Mouse (Mus musculus): Measurements from ENCODE around the gene Kdm5a.

Kdm5a gene

DNA sequence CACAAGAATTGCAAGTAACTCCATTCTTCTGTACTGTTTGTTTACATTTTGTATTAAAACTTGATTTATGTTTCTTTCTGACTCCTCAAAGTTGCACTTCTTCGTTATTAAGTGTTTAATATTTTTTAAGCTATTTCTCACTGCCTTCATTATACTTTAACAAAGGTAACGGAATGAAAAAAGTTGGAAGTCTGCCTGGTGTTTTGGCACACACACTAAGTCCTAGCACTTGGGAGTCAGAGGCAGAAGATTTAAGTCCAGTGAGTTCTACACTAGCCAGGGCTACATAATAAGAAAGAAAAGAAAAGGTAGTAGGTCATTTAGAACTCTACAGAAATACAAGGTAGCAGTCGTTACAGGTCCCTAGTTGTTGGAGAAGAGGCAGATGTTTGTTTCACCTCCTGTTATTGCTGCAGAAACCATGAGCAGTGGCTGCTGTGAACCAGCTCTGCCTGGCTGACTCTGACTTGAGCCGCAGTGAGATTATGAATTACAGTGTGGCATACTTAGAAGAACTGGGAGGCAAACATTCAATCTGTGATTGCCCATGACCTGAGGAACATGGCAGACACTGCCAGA, 78.3 kb downstream of the Kdm5a start:
- DNase-seq: peak; percentile 61

DNA sequence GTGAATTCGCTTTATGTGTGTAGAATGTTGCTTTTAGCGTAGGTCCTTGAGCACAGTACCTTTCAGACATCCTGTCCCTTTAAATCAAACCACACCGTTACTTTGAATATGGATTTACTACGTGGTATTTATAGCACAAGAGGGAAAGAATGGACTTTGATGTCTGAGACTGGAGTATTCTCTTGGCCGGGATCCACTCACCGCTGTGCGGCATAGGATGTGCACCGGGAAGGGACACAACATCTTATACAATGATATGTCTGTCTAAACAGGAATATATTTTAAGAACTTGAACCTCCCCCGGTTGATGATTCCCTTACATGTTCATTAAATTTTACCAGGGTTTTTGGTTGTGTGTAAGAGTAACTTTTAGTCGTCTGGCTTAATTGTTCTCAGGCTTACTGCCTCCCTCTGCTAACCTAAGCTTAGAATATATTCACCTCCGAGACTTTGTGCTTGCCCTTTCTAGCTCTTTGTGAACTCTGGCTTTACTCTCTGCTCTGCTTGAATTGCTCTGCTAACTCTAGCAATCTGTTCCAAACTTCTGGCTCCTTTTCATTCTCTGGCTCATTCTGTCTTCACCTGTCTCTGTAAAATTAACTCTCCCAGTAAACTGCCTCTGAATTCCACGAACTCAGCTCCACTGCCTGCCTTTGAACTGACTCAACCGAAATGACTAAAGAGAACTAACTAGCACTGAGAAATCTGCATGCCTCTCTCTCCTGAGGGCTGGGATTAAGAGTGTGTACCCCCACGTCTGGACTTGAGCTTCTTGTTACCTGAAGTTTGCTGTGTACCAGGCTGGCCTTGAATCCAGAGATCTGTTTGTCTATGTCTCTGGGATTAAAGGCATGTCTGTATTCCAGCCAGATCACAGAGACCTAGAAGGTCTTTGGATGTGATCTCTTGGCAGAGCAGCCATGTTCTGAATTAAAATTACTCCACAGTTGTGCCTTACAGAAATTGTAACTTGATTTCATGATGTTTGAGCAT, 79.7 kb downstream of the Kdm5a start:
- peak; percentile 56 for DNase-seq

DNA sequence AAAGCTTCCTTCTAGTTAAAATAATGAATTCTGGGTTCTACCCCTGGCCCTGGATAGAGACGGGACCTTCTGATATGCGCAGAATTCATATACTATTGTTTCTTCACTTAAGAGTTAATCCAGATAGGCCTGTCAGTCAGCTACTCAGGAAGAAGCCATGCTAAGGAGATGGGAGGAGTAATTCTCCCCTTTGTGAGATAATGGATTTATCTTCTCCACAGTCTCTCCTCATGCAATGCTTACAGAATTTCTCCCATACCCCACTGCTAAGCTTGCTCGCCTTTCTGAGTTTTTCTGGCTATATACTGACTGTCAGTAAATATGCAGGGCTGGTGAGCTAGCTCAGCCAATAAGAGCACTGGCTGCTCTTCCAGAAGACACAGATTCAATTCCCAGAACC, 86.3 kb downstream of the Kdm5a start:
- no peak for DNase-seq

DNA sequence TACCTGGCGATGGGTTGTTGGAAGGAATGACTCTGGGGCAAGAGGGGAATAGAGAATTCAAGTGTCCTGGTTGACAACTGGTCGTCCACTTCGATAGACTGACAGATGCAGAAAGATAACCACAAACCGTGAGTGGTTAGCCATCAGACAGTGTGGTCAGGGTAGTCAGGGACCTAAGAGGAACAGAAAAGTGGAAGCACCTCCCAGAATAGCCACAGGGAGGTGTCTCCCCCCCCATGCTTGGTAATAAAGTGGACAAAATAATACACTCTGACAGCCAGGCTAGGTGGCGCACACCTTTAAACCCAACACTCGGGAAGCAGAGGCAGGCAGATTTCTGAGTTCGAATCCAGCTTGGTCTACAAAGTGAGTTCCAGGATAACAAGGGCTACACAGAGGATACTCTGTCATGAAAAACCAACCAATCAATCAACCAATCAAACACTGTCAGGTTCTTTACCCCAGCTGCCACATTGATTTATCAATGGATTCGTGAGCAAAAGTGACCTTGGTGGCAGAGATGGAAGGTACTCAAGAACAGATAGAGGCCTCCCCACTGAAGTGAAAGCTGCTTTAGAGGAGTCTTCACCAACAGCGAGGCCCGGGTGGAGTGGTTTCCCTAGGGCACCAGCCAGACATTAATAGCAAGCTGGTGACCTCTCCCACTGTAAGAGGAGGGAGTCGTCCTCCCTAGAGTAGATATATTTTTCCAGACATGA, 88.6 kb downstream of the Kdm5a start:
- no peak for DNase-seq

DNA sequence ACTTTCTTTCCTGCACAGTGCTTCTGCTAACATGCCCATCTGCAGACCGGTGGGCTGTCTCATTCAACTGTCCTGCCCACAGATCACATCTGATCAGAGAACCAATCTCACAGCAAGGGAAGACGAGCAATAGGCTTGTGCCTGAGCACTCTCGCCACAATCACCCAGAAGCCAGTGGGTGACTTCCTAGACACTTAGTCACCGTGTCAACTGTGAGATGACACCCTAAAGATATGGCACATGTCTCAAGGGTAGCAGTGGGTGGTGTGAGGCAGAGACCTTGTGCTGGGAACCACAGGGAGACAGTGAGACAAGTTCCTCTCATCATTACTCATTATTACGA, 89.2 kb downstream of the Kdm5a start:
- no peak for DNase-seq

DNA sequence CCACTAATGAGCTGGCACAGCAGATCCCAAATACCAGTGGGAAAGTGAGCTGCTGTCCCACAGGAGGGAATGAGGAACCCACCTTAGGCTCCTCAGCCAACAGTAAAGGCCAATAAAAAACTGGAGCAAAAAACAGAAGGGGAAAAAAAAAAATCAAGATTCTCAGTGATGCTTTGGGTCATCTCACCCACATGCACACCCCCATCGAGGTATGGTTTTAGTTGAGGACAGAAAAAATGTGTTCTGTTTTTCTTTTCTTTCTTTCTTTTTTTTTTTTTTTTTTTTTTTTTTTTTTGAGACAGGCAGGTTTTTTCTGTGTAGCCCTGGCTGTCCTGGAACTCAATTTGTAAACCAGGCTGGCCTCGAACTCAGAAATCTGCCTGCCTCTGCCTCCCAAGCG, 89.6 kb downstream of the Kdm5a start:
- DNase-seq: no peak

DNA sequence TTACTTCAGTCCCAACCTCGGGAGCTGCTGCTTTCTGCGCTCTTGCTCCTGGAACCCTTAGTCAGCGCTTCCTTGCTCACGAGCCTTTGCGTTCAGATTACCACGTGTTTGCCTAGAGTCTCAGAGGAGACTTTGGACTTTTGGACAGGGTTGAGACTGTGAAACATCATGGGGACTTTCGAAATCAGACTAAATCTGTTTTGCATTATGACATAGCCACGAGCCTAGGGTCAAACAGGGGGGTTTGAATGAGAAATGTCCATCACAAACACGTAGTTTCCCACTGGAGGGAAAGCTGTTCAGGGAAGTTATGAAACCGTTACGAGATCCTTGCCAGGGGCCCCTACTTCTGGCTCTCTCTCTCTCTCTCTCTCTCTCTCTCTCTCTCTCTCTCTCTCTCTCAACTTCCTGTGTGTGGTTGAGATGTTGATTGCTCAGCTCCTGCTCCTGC, 90.7 kb downstream of the Kdm5a start:
- DNase-seq: peak; percentile 71

DNA sequence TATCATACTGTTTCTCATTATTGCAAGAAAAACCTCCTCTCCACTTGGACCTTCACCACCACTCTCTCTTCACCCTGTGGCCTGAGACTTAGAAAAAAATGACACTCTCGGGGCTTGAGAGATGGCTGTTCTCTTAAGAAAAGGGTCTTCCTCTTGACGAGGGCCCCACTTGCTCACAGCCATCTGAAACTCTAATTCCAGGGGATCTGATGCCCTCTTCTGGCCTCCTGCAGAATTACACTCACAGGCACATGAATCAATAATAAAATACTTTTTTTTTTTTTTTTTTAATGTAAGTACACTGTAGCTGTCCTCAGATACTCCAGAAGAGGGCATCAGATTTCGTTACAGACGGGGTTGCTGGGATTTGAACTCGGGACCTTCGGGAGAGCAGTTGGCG, 93.2 kb downstream of the Kdm5a start:
- DNase-seq: no peak

DNA sequence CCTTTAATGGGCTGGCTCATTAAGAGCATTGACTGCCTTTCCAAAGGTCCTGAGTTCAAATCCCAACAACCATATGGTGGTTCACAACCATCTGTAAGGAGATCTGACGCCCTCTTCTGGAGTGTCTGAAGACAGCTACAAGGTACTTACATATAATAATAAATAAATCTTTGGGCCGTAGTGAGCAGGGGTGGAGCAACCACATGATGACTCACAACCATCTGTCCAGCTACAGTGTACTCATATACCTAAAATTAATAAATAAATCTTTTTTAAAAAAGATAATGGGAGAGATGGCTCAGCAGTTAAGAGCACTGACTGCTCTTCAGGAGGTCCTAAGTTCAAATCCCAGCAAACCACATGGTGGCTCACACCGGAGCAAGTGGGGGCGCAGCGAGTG, 93.8 kb downstream of the Kdm5a start:
- no peak for DNase-seq

DNA sequence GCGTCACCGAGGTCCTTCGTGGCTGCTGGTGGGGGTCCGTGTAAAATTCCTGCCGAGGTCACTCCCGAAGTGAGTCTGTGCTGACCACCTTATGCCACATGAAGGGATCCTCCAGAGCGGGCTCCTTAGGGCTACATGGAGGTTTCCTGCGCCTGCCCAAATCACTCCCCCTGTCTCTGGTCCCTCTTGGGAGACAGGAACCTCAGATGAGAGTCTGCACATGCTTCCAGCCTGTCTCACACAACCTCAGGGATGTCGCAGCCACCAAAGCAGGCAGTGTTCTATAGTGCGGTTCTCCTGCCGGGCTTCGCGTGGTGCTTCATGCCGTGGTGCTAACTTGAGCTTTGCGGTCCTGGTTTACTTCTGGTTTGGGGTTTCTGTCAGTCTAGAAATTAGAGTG, 97.3 kb downstream of the Kdm5a start:
- DNase-seq: no peak

DNA sequence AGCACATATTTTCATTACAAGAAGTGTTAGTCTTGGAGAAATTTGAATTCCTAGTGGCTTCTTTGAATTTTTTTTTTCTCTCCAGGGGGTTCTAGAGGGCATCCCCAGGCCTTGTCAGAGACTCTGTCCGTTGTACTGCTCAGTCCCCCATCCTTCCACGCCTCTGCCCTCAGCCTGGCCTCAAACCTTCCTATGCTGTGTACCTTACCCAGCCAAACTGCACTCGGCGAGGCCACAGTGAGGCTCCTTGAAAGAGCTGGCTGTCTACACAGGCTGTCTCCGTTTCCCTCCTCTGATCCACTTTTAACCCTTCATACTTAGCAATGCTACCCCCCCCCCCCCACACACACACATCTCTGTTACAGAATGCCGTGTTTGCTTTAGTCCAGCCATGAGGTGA, 98.3 kb downstream of the Kdm5a start:
- no peak for DNase-seq

DNA sequence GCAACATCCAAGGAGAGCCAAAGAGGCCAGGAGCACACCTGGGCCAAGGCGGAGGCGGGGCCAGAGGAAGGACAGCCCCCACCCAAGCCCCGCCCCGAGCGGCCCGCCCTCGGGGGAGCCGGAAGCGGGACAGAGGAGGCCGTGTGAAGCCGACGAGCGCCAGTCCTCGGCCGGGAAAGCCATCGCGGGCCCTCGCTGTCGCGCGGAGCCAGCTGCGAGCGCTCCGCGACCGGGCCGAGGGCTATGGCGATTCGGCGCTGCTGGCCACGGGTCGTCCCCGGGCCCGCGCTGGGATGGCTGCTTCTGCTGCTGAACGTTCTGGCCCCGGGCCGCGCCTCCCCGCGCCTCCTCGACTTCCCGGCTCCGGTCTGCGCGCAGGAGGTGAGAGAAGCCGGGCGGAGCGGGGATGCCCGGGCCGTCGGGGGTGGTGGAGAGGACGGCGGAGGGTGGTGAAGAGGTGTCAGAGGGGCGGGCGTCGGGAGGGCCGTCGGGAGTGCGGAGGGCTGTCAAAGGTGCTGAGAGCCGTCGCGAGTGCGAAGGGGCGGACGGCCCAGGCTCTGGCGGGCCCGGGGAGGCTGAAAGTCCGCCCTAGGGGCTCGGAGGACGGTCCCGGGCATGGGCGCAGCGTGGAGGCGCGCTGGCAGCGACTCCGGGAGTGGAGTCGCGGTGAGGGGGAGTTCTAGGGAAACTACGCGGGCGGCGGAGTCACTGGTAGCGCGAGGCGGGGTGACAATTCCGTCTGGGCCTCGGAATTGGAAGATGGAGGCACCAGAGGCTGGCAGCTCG, 99.4 kb downstream of the Kdm5a start, which contains the start of gene Il17ra:
TSS of gene Il17ra (plus strand) at position 162 of the 786 bp plus-strand sequence.
- peak; percentile 90 for DNase-seq

DNA sequence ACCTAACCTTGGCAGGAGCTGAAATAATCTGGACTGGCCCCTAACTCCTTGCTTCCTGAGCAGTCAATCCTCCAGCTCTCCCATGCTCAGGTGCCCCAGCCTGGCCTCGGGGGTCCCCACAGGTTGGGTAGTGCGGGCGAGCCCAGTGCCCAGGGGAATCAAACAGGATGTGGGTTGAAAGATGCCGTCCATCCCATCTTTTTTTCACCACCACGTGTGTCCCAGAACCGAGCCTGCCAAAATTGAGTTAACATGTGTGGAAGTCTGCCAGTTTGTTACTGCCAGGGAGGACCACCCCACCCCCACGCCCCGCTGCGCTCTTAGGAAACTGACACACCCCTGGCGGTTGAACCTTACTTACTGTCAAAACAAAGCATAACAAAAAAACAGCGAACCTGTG, 100.0 kb downstream of the Kdm5a start:
- DNase-seq: peak; percentile 27

DNA sequence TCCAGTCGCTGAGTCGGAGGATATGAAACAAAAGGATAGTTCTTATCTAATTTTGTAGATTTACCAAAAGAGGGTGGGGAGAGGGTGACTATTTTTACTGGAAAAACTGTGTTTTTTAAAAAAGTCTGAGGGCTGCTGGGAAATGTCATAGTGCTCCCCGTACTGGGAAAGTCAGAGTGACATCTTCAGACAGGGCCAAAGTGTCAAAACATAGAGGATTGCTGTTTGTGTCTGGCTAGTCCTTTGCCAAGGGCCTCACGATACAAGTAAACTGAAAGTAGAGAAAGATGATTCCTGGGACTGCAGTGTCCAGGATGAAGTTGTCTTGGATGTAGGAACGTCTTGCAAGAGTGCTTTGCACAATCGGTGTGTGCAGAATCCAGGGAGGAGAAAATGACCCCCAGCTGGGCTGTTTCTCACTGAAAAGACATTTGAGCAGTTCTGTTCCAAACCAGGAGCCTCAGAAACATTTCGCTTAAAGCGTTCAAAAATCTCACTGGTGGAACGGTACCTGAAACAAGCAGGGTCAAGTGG, 100.5 kb downstream of the Kdm5a start:
- DNase-seq: no peak

DNA sequence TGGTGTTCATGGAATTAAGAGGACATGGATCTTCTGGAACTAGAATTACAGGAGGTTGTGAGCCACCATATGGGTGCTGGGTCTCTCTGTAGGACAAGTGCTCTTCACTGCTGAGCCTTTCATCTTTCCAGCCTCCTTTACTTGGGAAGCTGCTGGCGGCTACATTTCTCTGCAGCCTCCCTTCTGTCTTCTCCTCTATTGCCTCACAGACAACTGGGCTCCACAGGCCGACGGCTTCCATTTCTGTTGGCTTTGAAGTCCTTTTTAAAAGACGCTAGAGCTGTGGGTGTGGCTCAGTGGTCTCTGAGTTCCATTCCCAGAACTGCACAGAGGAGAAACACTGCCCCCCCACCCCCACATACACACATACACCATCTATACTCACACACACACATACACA, 101.5 kb downstream of the Kdm5a start:
- no peak for DNase-seq

DNA sequence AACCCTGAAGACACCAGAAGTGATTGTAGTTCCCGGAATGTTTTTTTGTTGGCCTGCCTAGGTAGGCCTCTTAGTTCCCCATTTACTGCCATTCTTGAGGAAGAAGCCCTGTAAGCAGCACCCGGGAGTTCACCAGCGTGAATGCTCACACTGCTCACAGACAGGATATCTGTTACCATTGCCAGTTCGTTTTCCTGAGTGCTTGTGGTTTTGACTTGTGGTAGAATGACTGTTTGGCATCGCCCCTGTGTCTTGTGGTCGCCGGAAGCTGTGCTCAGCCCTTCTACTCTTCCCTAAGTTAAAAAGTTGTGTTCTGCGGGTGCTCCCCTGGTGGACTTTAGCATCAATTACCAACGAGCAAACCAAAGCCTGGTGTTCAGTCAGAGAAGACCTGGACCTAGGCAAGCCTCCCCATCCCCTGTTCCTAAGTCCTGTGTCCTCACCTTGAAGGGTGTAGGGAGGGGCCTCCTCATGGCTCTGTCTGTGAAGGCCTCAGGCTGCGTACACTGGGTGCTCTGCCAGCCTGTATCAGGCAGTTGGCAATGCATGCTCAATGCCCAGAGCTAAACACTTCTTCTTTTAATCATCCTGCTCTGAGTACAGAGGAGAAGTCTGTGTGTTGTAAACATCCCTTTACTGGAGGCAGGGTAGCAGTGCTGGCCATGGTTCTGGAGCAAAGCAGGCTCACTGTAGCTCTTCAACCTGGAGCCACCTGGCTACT, 102.8 kb downstream of the Kdm5a start:
- peak; percentile 49 for DNase-seq

DNA sequence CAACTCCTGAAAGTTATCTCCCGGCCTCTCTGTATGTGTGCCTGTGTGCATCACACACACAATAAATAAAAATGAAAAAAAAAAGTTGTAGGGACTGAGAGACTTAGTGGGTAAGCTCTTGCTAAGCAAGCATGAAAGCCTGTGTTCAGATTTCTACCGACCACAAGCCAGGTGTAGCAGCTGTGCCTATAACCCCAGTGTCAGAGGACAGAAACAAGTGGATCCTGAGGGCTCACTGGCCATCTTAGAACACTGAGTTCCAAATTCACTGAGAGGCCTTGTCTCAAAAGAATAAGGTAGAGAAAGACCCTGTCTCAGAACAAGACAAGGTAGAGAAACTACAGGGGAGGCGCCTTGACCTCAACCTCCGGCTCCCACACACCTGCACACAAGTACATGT, 104.3 kb downstream of the Kdm5a start:
- no peak for DNase-seq

DNA sequence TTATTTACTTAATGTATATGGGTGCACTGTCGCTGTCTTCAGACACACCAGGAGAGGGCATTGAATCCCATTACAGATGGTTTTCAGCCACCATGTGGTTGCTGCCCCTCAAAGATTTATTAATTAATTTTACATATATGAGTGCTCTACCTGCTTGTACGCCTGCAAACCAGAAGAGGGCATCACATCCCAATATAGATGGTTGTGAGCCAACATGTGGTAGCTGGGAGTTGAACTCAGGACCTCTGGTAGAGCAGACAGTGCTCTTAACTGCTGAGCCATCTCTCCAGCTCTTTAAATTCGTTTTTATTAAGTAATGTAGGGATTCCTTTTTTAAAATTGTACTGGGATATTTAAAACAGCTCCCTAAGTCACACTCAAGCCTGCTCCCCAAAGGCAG, 105.3 kb downstream of the Kdm5a start:
- no peak for DNase-seq

DNA sequence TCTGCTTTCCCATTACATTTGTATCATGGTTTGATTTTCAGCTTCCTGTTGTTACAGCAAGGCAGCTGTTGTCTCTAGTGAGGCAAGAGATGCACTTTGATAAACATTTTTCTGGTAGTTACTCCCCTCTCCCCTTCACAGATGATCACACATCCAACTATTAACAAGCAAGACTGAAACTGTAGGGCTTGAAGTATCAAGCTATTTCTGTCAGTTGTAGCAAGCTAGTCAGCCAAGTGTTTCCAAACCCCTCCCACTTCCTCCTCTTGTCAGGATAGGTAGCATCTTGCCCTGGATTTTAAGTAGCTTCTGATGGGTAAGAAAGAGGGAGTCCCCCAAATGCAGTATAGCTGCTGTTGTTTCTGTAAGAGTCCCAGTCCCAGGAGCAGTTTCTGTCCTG, 105.8 kb downstream of the Kdm5a start:
- no peak for DNase-seq

DNA sequence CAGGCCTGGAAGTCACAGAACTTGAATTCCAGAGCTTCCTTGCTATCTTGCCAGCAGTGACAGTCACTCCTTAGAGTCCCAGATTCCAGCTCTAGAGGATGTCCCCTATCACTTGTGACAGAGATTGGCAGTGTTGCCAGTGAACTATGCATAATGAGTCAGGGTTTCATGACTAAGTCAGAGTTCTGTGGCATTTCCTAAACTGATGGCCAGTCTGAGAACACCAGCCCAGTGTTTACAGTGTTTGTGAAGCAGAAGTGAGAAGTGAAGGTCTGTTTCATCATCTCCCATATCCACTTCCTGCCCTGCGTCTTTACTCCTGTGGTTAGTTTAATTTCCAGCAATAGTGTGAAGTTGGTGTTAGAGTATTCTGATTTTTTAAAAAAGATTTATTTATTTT, 106.7 kb downstream of the Kdm5a start:
- DNase-seq: no peak

DNA sequence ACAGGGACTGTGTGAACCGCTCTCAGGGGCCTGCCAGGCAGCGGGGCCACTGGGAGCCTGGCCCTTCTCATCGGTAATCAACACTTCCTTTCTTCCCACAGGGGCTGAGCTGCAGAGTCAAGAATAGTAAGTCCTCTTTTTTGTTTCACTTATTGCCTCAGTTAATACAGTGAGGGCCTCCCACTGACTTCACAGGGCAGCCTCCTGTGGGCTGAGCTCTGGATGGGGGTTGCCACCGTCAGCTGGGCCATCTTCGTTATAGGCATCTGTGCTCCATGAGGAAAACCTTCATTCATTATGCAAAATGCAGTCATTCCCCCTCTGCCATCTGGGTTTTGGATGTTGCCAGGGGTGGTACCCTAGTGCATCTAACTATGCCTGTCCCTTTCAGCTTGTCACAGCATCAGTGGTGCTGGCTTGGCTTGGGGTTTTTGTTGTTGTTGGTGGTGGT, 108.1 kb downstream of the Kdm5a start:
- no peak for DNase-seq

Data from kidney, postnatal 14 days (tissue).